Mouse (Mus musculus): Measurements from ENCODE around the gene Skap1. TPM values are rescaled to one million over a fixed set of nuclear protein-coding genes. Genes with fewer than 3 reads are reported as not detected.

Gene Skap1
- polyA plus RNA-seq, 1 experiment, result 0.48 TPM

DNA sequence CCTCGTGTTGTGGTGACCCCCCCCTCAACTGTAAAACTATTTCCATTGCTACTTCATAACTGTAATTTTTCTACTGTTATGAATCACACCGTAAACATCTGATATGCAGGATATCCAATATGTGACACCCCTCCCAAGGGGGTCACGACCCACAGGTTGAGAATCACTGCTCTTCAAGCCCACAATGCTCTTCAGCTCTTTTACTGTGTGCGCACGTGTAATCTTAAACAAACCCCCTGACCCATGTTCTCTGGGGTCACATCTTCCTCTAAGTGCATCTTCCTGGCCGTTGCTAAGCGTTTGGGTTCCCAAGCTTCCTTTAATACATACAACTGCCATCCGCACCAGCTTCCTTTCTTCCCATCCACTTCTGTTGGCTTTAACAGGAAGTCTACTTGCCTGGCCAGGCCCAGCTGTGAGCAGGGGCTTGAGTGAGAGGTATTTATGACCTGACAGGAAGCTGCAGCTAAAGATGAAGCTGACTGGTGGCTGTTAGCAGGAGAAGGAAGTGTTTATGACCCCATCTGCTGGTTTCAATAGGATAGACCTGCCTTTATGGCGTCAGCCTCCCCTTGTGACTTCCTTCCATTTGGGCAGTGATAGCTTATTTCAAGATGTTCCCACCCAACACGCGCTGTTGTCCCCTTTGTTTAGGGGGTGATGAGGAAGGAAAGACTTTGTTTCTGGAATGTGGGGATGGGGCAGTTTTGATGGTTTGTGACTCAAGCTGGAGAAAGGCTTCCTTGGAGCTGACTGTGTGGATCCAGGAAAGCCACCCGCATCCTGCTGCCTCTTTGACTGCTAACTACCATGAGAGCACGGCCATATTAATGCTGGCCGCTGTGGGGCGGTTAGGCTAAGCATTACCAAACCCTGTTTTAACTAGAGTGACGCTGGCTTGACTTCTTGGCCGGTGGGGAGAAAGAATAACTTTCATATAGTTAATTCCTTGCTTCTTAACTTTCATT is 178.1 kb downstream of the Skap1 start:
- H3K9me3 ChIP-seq (replicated peaks; ENCODE audit: control insufficient read depth, insufficient read depth, low read length, poor library complexity, severe bottlenecking), result no peaks in the 10 kb centered on the region
- H3K27ac ChIP-seq (ENCODE audit: insufficient read depth, low read length), result no peak overlapping the region
- TF ChIP-seq CTCF (IDR thresholded peaks at IDR 0.05; ENCODE audit: low read depth, low read length), result no peak
- TF ChIP-seq EP300 (IDR thresholded peaks at IDR 0.05; ENCODE audit: insufficient read depth, low read depth, low read length), result no peak
- no peak for TF ChIP-seq POLR2A (IDR thresholded peaks at IDR 0.05; ENCODE audit: insufficient read depth, low read length)
- H3K4me1 ChIP-seq (ENCODE audit: control insufficient read depth, insufficient read depth, low read length), result no peaks in the 10 kb centered on the region
- no peak overlapping the region for H3K9ac ChIP-seq (ENCODE audit: low read depth, poor library complexity, severe bottlenecking)
- H3K4me3 ChIP-seq (ENCODE audit: low read depth, low read length), result no peak overlapping the region
- no peaks in the 10 kb centered on the region; the same call in 1 of the 2 replicates for H3K27me3 ChIP-seq (ENCODE audit: control insufficient read depth, insufficient read depth, low read length, poor library complexity, severe bottlenecking)
- no peaks in the 10 kb centered on the region for H3K36me3 ChIP-seq (ENCODE audit: control insufficient read depth, insufficient read depth, low read length, poor library complexity, severe bottlenecking)

DNA sequence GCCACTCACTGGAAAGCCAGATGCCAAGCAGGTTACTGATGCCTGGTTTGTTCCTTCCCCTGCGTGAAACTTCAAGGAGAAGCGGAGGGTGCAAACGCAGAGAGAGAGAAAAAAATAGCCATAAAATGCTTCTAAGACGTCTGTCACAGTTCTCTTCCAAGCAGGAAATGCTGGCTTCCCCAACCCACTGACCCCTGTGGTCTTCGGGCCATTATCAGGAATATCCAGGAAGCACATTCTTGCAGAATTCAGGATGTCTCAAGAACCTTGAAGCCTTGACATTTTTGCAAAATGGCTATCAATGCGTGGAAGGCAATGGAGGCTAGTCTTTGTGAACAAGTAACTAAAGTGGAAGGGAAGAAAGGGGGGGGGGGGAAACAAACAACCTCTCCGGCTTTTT is 180.6 kb downstream of the Skap1 start:
- H3K36me3 ChIP-seq (ENCODE audit: control insufficient read depth, insufficient read depth, low read length, poor library complexity, severe bottlenecking), result no peaks in the 10 kb centered on the region
- H3K9ac ChIP-seq (ENCODE audit: low read depth, poor library complexity, severe bottlenecking), result no peak overlapping the region
- H3K9me3 ChIP-seq (replicated peaks; ENCODE audit: control insufficient read depth, insufficient read depth, low read length, poor library complexity, severe bottlenecking), result no peaks in the 10 kb centered on the region
- no peak overlapping the region for H3K27ac ChIP-seq (ENCODE audit: insufficient read depth, low read length)
- H3K4me3 ChIP-seq (ENCODE audit: low read depth, low read length), result no peak overlapping the region
- H3K27me3 ChIP-seq (ENCODE audit: control insufficient read depth, insufficient read depth, low read length, poor library complexity, severe bottlenecking), result no peaks in the 10 kb centered on the region; the same call in 1 of the 2 replicates
- TF ChIP-seq EP300 (IDR thresholded peaks at IDR 0.05; ENCODE audit: insufficient read depth, low read depth, low read length), result no peak
- TF ChIP-seq POLR2A (IDR thresholded peaks at IDR 0.05; ENCODE audit: insufficient read depth, low read length), result no peak
- TF ChIP-seq CTCF (IDR thresholded peaks at IDR 0.05; ENCODE audit: low read depth, low read length), result no peak
- H3K4me1 ChIP-seq (ENCODE audit: control insufficient read depth, insufficient read depth, low read length), result no peaks in the 10 kb centered on the region

DNA sequence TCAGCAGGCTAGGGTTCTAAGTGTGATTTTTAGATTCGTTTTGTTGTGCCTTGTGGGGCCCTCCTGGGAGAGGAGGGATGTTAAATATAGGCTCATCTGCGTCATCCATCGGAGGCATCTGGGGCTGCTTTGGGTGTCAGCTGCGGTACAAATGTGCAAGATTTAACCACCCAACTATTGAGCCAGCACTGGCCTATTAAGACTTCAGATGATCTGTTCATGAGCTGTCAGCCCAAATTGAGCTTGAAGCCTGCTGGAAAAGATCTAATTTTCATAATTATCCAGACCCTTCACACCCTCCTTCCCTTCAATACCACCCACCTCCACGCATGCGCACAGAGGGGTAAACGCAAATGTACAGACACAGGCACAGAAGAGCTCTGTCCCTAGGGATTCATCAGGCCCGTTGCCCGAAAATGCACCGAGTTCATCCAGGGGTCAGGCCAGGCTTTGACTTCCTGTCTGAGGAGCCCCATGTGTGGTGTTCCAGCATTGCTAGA is 181.2 kb downstream of the Skap1 start:
- Histone ChIP-seq H3K9ac (ENCODE audit: low read depth, poor library complexity, severe bottlenecking) (no peak overlapping the region), H3K27ac (ENCODE audit: insufficient read depth, low read length) (no peak overlapping the region), H3K36me3 (ENCODE audit: control insufficient read depth, insufficient read depth, low read length, poor library complexity, severe bottlenecking) (no peaks in the 10 kb centered on the region), H3K27me3 (ENCODE audit: control insufficient read depth, insufficient read depth, low read length, poor library complexity, severe bottlenecking) (no peaks in the 10 kb centered on the region; the same call in 1 of the 2 replicates), H3K4me3 (ENCODE audit: low read depth, low read length) (no peak overlapping the region), H3K4me1 (ENCODE audit: control insufficient read depth, insufficient read depth, low read length) (no peaks in the 10 kb centered on the region), H3K9me3 (replicated peaks; ENCODE audit: control insufficient read depth, insufficient read depth, low read length, poor library complexity, severe bottlenecking) (no peaks in the 10 kb centered on the region)
- TF ChIP-seq CTCF (IDR thresholded peaks at IDR 0.05; ENCODE audit: low read depth, low read length), result no peak
- TF ChIP-seq POLR2A (IDR thresholded peaks at IDR 0.05; ENCODE audit: insufficient read depth, low read length), result no peak
- TF ChIP-seq EP300 (IDR thresholded peaks at IDR 0.05; ENCODE audit: insufficient read depth, low read depth, low read length), result no peak

DNA sequence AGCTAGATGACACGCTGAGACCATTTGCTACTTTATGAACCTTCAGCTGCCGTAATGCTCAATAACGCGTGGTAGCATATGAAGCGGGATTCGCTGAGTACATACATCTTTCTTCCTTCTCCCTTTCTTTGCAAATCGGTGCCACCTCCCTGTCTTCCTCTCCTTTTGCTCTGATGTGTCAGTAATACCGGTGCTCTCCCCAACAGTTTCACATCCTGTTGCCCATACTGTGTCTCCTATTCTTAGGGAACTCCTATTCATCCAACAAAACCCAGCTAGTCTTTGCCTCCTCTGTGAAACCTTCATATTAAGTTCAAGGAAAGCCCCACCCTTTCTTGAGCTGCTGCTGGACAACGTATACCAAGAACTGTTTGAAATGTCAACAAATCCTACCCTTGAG is 187.5 kb downstream of the Skap1 start:
- Histone ChIP-seq H3K4me1 (ENCODE audit: control insufficient read depth, insufficient read depth, low read length) (no peaks in the 10 kb centered on the region), H3K27ac (ENCODE audit: insufficient read depth, low read length) (no peak overlapping the region), H3K4me3 (ENCODE audit: low read depth, low read length) (no peak overlapping the region), H3K9ac (ENCODE audit: low read depth, poor library complexity, severe bottlenecking) (no peak overlapping the region), H3K9me3 (replicated peaks; ENCODE audit: control insufficient read depth, insufficient read depth, low read length, poor library complexity, severe bottlenecking) (no peaks in the 10 kb centered on the region), H3K27me3 (ENCODE audit: control insufficient read depth, insufficient read depth, low read length, poor library complexity, severe bottlenecking) (no peaks in the 10 kb centered on the region; the same call in 1 of the 2 replicates), H3K36me3 (ENCODE audit: control insufficient read depth, insufficient read depth, low read length, poor library complexity, severe bottlenecking) (no peaks in the 10 kb centered on the region)
- TF ChIP-seq EP300 (IDR thresholded peaks at IDR 0.05; ENCODE audit: insufficient read depth, low read depth, low read length) (no peak), CTCF (IDR thresholded peaks at IDR 0.05; ENCODE audit: low read depth, low read length) (no peak), POLR2A (IDR thresholded peaks at IDR 0.05; ENCODE audit: insufficient read depth, low read length) (no peak)

DNA sequence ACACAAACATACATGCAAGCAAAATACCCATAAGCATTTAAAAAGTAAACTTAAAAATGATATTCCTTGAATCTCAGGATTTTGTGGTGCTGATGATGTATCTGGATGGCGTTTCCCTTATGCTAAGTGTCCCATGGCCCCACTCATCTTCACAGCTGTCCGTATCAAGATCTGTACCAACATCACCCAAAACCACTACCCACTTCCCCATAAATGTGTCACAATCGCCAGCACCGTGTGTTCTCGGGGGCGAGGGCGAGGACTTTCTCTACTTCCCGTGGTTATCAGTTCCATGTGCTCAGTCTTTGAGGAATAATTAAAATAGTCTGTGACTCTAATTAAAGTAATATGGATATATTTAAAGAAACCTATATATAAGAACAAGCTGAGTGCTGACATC is 189.5 kb downstream of the Skap1 start:
- no peak for TF ChIP-seq POLR2A (IDR thresholded peaks at IDR 0.05; ENCODE audit: insufficient read depth, low read length)
- no peak for TF ChIP-seq CTCF (IDR thresholded peaks at IDR 0.05; ENCODE audit: low read depth, low read length)
- TF ChIP-seq EP300 (IDR thresholded peaks at IDR 0.05; ENCODE audit: insufficient read depth, low read depth, low read length), result no peak
- H3K27ac ChIP-seq (ENCODE audit: insufficient read depth, low read length), result no peak overlapping the region
- no peaks in the 10 kb centered on the region for H3K36me3 ChIP-seq (ENCODE audit: control insufficient read depth, insufficient read depth, low read length, poor library complexity, severe bottlenecking)
- peaks cover 4% of the 10 kb centered on the region; the same call in 1 of the 2 replicates for H3K9me3 ChIP-seq (replicated peaks; ENCODE audit: control insufficient read depth, insufficient read depth, low read length, poor library complexity, severe bottlenecking)
- no peaks in the 10 kb centered on the region for H3K4me1 ChIP-seq (ENCODE audit: control insufficient read depth, insufficient read depth, low read length)
- H3K4me3 ChIP-seq (ENCODE audit: low read depth, low read length), result no peak overlapping the region
- H3K9ac ChIP-seq (ENCODE audit: low read depth, poor library complexity, severe bottlenecking), result no peak overlapping the region
- no peaks in the 10 kb centered on the region for H3K27me3 ChIP-seq (ENCODE audit: control insufficient read depth, insufficient read depth, low read length, poor library complexity, severe bottlenecking)

DNA sequence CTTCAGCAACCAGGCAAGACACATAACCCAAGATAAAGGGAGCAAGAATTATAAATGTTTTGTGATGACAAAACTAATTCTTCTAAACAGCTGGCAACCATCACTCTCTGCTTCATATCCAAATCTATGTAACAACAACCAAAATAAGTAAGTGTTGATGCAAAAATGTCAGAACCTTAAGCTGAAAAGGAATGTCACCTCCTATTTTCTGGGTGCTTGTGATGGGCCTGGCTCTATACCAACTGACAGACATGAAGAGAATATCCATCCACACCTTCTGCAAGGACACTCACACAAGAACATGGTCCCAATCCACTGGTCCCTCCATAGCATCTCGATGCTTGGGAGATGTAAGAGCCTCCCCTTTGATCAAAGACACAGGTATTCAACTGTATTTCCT is 194.0 kb downstream of the Skap1 start:
- Histone ChIP-seq H3K4me3 (ENCODE audit: low read depth, low read length) (no peak overlapping the region), H3K36me3 (ENCODE audit: control insufficient read depth, insufficient read depth, low read length, poor library complexity, severe bottlenecking) (no peaks in the 10 kb centered on the region), H3K9me3 (replicated peaks; ENCODE audit: control insufficient read depth, insufficient read depth, low read length, poor library complexity, severe bottlenecking) (peaks cover 4% of the 10 kb centered on the region; the same call in 1 of the 2 replicates), H3K27ac (ENCODE audit: insufficient read depth, low read length) (no peak overlapping the region), H3K9ac (ENCODE audit: low read depth, poor library complexity, severe bottlenecking) (no peak overlapping the region), H3K4me1 (ENCODE audit: control insufficient read depth, insufficient read depth, low read length) (no peaks in the 10 kb centered on the region), H3K27me3 (ENCODE audit: control insufficient read depth, insufficient read depth, low read length, poor library complexity, severe bottlenecking) (no peaks in the 10 kb centered on the region)
- TF ChIP-seq POLR2A (IDR thresholded peaks at IDR 0.05; ENCODE audit: insufficient read depth, low read length), result no peak
- no peak for TF ChIP-seq EP300 (IDR thresholded peaks at IDR 0.05; ENCODE audit: insufficient read depth, low read depth, low read length)
- TF ChIP-seq CTCF (IDR thresholded peaks at IDR 0.05; ENCODE audit: low read depth, low read length), result no peak

All from ES-Bruce4 (cell line).